Mouse (Mus musculus) heart, adult 2 months (tissue): ENCODE data around the gene Fancg.

Source experiments
- CTCF ChIP-seq: fragments of 200-600 bp; IDR thresholded peaks from 2 replicates; pipeline ENCODE4 v1.8.1; 2022; ENCODE audit warnings: antibody characterized with exemption, mild to moderate bottlenecking, moderate library complexity
- EP300 ChIP-seq: fragments of 200-500 bp; IDR thresholded peaks from 2 replicates; pipeline ENCODE4 v1.6.1; 2011; ENCODE audit warnings: low read depth, low read length, control low read depth; ENCODE audit not compliant: insufficient read depth
- POLR2A ChIP-seq: fragments of 200-500 bp; IDR thresholded peaks from 2 replicates; pipeline ENCODE4 v1.6.1; 2011; ENCODE audit warnings: mild to moderate bottlenecking, low read depth, low read length, control low read depth; ENCODE audit not compliant: insufficient read depth

DNA sequence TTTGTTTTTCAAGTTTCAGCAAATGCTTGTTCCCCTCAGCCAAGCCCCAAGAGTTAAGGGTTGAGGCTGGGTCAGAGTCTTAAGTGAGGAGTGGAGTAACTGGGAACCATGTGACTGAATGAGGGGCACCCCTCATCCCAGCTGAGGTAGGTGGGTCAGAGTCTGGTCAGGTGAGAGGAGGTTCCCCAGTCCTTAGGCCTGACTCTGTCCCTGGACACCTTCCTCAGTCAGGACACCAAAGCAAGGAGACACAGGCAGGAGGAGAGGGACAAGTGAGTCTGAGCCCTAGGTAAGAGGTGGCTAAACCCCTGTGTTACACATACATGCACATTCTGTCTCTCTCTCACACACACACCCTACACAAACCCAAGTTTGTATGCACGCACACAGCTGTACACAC is 22.2 kb upstream of the Fancg start:
- TF ChIP-seq CTCF (no peak), POLR2A (no peak), EP300 (no peak)
